8 mouse cellular contexts compared by ENCODE assay signal in the genomic region with DNA sequence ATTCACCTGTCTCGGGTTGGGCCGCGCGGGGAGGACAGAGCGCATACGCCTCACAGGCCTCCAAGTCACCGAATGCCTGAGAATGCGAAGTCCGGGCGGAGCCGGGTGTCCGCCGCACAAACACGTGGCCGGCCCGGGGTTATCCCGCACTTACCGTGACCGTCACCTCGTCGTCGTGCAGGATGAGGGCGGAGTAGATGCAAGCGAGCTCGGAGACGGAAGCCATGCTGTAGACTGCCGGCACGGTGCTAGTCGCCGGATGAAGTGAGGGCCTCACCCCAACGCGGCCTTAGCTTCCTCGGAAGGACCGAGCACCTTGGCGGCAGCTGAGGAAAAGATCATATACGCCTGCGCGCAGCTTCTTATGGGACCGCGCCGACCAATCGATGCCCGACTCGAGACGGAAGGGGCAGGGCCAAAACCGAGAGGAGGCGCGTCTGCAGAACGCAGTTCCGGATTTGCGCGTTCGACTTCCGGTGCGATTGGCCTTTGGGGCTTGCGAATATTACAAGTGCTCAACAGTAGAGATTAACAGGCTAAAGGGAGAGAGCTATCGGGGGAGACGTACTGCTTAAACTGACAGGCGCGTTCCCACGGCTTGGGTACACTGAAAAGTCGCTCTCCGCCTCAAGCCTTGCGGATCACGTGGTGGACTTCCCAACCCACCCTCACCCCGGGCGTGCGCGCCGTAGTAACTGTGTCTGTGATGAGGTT. TPM values are rescaled to one million over a fixed set of nuclear protein-coding genes. Genes with fewer than 3 reads are reported as not detected.
DNase-seq lines count a peak whose midpoint lies in the region; ATAC-seq and TF ChIP-seq lines count a peak whose summit lies in the region.

Gene Rplp1 (minus strand): TSS at position 340 of the 714 bp plus-strand sequence.

- TF ChIP-seq EP300 in heart, adult 2 months (IDR thresholded peaks at IDR 0.05; ENCODE audit: insufficient read depth, low read depth, low read length), result 0 out of 2 replicates have a peak, but pooled peaks have one; percentile 49

- ATAC-seq in embryonic facial prominence, embryonic 14.5 days (ENCODE audit: low read depth), result peak; percentile 97
- ATAC-seq in limb, embryonic 13.5 days (ENCODE audit: low FRiP score, low read depth), result peak; percentile 96
- ATAC-seq in midbrain, embryonic 16.5 days, result peak; percentile 96

- H3K4me1 ChIP-seq in embryonic facial prominence, embryonic 14.5 days (ENCODE audit: control insufficient read depth, insufficient read depth, low read length), result peaks cover 8% of the 10 kb centered on the region
- H3K4me1 ChIP-seq in heart, adult 2 months (ENCODE audit: control insufficient read depth, insufficient read depth, low read length), result no peaks in the 10 kb centered on the region
- H3K4me1 ChIP-seq in limb, embryonic 13.5 days, result peaks cover 20% of the 10 kb centered on the region
- peaks cover 16% of the 10 kb centered on the region for H3K4me1 ChIP-seq in midbrain, embryonic 16.5 days (ENCODE audit: control insufficient read depth, insufficient read depth, low read length)

- peak within 1 kb of the TSS; percentile 94 for H3K27ac ChIP-seq in embryonic facial prominence, embryonic 14.5 days (replicated peaks; ENCODE audit: low read depth, low read length)
- peak within 1 kb of the TSS; percentile 94 for H3K27ac ChIP-seq in heart, adult 2 months
- H3K27ac ChIP-seq in limb, embryonic 13.5 days, result peak within 1 kb of the TSS; percentile 92
- peak within 1 kb of the TSS; percentile 90 for H3K27ac ChIP-seq in midbrain, embryonic 16.5 days (ENCODE audit: low read length)

- TF ChIP-seq CTCF in heart, adult 2 months (IDR thresholded peaks at IDR 0.05), result no peak

- H3K9me3 ChIP-seq in embryonic facial prominence, embryonic 14.5 days (ENCODE audit: control insufficient read depth, low read length), result no peaks in the 10 kb centered on the region
- no peaks in the 10 kb centered on the region for H3K9me3 ChIP-seq in limb, embryonic 13.5 days
- no peaks in the 10 kb centered on the region for H3K9me3 ChIP-seq in midbrain, embryonic 16.5 days (replicated peaks; ENCODE audit: control insufficient read depth, low read length, poor library complexity, severe bottlenecking)

- WGBS in embryonic facial prominence, embryonic 14.5 days, result under 1% methylated on average over 62 of the region's 70 CpGs
- under 1% methylated on average over 70 of the region's 70 CpGs for WGBS in heart, adult 2 months
- under 1% methylated on average over 70 of the region's 70 CpGs for WGBS in limb, embryonic 13.5 days
- under 1% methylated on average over 61 of the region's 70 CpGs for WGBS in midbrain, embryonic 16.5 days

- H3K36me3 ChIP-seq in embryonic facial prominence, embryonic 14.5 days (ENCODE audit: control insufficient read depth, insufficient read depth, low read length), result peaks cover 48% of the 10 kb centered on the region
- H3K36me3 ChIP-seq in heart, adult 2 months (ENCODE audit: control insufficient read depth, insufficient read depth, low read length), result peaks cover 4% of the 10 kb centered on the region; the same call in 1 of the 2 replicates
- peaks cover 54% of the 10 kb centered on the region for H3K36me3 ChIP-seq in limb, embryonic 13.5 days
- peaks cover 11% of the 10 kb centered on the region for H3K36me3 ChIP-seq in midbrain, embryonic 16.5 days (ENCODE audit: control insufficient read depth, insufficient read depth, low read length)

- H3K4me2 ChIP-seq in embryonic facial prominence, embryonic 14.5 days (ENCODE audit: low read depth, low read length), result peak within 1 kb of the TSS; percentile 85
- peak within 1 kb of the TSS; percentile 91 for H3K4me2 ChIP-seq in limb, embryonic 13.5 days (replicated peaks)
- H3K4me2 ChIP-seq in midbrain, embryonic 16.5 days (ENCODE audit: low read length), result peak within 1 kb of the TSS; percentile 88

- peak within 1 kb of the TSS; percentile 92 for H3K9ac ChIP-seq in embryonic facial prominence, embryonic 14.5 days (ENCODE audit: low read depth, low read length)
- H3K9ac ChIP-seq in heart, adult 2 months (ENCODE audit: low read depth, low read length), result peak within 1 kb of the TSS; percentile 78
- H3K9ac ChIP-seq in limb, embryonic 13.5 days, result peak within 1 kb of the TSS; percentile 90
- H3K9ac ChIP-seq in midbrain, embryonic 16.5 days (ENCODE audit: low read depth, low read length), result peak within 1 kb of the TSS; percentile 84

- peak; percentile 98 for DNase-seq in 3T3-L1 (ENCODE audit: low read depth, low spot score)
- DNase-seq in adrenal gland, postnatal 4 days (ENCODE audit: low spot score in 2 of 2), result peak; percentile 91
- DNase-seq in embryonic facial prominence, embryonic 14.5 days (ENCODE audit: low spot score), result peak; percentile 99
- peak; percentile 96 to 97 for DNase-seq in heart, adult 2 months
- peak; percentile 97 for DNase-seq in kidney, adult 8-10 months
- DNase-seq in spleen, postnatal 10 days (ENCODE audit: low spot score in 2 of 2), result peak; percentile 93 to 96

- peak; percentile 98 for TF ChIP-seq POLR2A in heart, adult 2 months (IDR thresholded peaks at IDR 0.05; ENCODE audit: insufficient read depth, low read depth, low read length)

- no peaks in the 10 kb centered on the region for H3K79me2 ChIP-seq in heart, adult 2 months (replicated peaks; ENCODE audit: control insufficient read depth, insufficient read depth, low read length)

- intact Hi-C loops in heart, adult 2 months (cut with DNase I), result no loop called here

- H3K4me3 ChIP-seq in embryonic facial prominence, embryonic 14.5 days (ENCODE audit: low read depth, low read length), result peak within 1 kb of the TSS; percentile 92
- peak within 1 kb of the TSS; percentile 76 for H3K4me3 ChIP-seq in heart, adult 2 months
- H3K4me3 ChIP-seq in limb, embryonic 13.5 days, result peak within 1 kb of the TSS; percentile 80
- peak within 1 kb of the TSS; percentile 87 for H3K4me3 ChIP-seq in midbrain, embryonic 16.5 days (ENCODE audit: low read depth, low read length)

- H3K27me3 ChIP-seq in embryonic facial prominence, embryonic 14.5 days (replicated peaks; ENCODE audit: control insufficient read depth, insufficient read depth, low read length), result no peaks in the 10 kb centered on the region
- H3K27me3 ChIP-seq in heart, adult 2 months (ENCODE audit: control insufficient read depth, insufficient read depth, low read length), result no peaks in the 10 kb centered on the region
- H3K27me3 ChIP-seq in limb, embryonic 13.5 days, result no peaks in the 10 kb centered on the region
- H3K27me3 ChIP-seq in midbrain, embryonic 16.5 days (ENCODE audit: control insufficient read depth, insufficient read depth, low read depth, low read length), result no peaks in the 10 kb centered on the region

RNA-seq across cellular contexts. Expression of gene Rplp1, which starts in this region (rescaled TPM):
- total RNA-seq in adrenal gland, postnatal 4 days (2021), result 1,000 to 10,000 TPM; 2,291 to 2,466 TPM
- 1,887 and 1,994 TPM in 2 replicates for polyA plus RNA-seq in embryonic facial prominence, embryonic 14.5 days (2014; fragmentation: Nextera tagmentation; extraction: Ambion mirVana)
- 1,000 to 10,000 TPM; 1,490 to 1,640 TPM for total RNA-seq in heart, adult 2 months (2021)
- polyA plus RNA-seq in heart, adult 2 months (2012; rRNA removed), result 2,522 and 4,232 TPM in 2 replicates
- polyA plus RNA-seq in limb, embryonic 13.5 days (2015; fragmentation: Nextera tagmentation; extraction: Ambion mirVana), result 1,317 and 1,413 TPM in 2 replicates
- polyA plus RNA-seq in midbrain, embryonic 16.5 days (2015; fragmentation: Nextera tagmentation; extraction: Ambion mirVana), result 818 and 819 TPM in 2 replicates

Comparison
In these comparisons a context has a peak if more than half of its experiments do, and no peak if none do; other contexts are left out.
1. Peak in every context shown above with its lines: DNase-seq, ATAC-seq, H3K4me3 ChIP-seq and H3K27ac ChIP-seq.